Mouse (Mus musculus) 3T3-L1 (cell line): Measurements from ENCODE around the gene Spsb2.
"Not testable (repeated sequence)": the region's sequence is repeated elsewhere in the genome, so short reads cannot be mapped to it uniquely, and the experiment has no call there.

Experiments used
- DNase-seq: peaks from one replicate; pipeline ENCODE4 v3.0.0-alpha.2; 2015; ENCODE audit warnings: low read depth, low spot score

Spsb2 gene

GRCm38 (mm10) chr6:124817125-124817524 is 8.7 kb downstream of the Spsb2 start:
- DNase-seq, result no peak

- DNase-seq, result no peak
These were observed 9.1 kb downstream of the Spsb2 start for GRCm38 (mm10) chr6:124817563-124817962.

DNA sequence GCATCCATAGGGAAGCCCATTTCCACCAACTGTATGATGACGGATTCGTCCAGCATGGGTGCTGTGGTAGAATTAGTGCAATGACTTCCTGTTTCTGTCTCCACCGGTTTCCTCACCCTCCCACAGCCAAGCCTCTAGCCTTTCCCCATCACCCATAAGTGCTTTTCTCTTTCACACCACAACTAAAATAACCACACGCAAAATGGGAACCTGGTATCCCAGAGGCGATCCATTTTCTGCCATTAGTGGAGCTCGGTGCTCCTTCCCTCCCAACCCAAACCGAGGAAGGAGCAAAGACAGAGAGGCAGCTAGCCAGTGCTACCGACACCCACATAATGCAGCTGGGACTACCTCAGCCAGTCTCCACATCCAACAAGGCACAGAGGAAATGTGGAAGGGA is 9.5 kb downstream of the Spsb2 start:
- DNase-seq, result no peak

GRCm38 (mm10) chr6:124820891-124821290 is 12.4 kb downstream of the Spsb2 start:
- DNase-seq, result no peak

DNA sequence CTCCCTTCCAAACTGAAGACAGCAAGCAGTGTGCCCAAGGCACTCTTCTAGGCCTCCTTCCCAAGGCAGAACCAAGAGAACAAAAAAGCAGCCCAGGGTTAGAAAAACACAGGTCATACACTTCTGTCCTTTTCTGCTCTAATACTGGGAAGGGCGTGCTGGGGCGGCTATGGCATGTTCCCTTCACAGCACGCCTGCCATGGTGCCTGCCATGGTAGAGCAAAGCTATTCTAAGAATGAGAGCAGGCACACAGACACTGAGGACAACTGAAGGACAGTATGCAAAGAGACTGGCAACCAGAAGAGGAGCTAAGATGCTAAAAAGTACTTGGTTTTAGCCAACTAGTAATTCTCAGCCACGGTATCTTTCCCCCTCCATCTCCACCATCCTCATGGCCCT is 13.6 kb downstream of the Spsb2 start:
- no peak for DNase-seq

DNA sequence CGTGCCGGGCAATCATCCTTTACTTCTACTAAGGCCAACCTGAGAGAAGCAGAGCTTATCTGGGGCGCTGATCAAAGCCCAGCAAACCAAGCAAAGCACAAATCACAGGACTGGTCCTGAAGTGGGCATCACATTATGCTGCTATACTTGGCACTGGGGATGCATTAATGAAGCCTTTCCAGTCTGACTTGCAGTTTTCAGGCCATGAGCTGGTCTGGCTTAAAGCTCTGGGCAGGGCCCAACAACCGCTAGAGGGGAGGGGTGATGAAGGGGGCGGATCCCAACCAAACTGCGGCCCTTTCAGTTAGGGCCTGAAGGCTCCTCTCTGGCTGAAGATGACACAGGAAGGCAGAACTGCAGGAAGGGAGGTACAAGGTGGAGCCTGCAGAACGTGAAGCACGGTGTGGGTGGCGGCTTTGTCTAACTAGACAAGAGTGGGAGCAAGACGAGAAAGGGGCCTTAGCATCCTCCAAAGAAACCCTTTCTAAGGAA is 19.7 kb downstream of the Spsb2 start:
- DNase-seq, result peak; percentile 95

GRCm38 (mm10) chr6:124828868-124829798 is 20.7 kb downstream of the Spsb2 start, which contains the start of the genes Usp5 and Cdca3:
Gene Usp5 (minus strand): TSS chr6:124829484.
Gene Cdca3 (plus strand): TSS chr6:124829547.
- DNase-seq, result peak; percentile 100

DNA sequence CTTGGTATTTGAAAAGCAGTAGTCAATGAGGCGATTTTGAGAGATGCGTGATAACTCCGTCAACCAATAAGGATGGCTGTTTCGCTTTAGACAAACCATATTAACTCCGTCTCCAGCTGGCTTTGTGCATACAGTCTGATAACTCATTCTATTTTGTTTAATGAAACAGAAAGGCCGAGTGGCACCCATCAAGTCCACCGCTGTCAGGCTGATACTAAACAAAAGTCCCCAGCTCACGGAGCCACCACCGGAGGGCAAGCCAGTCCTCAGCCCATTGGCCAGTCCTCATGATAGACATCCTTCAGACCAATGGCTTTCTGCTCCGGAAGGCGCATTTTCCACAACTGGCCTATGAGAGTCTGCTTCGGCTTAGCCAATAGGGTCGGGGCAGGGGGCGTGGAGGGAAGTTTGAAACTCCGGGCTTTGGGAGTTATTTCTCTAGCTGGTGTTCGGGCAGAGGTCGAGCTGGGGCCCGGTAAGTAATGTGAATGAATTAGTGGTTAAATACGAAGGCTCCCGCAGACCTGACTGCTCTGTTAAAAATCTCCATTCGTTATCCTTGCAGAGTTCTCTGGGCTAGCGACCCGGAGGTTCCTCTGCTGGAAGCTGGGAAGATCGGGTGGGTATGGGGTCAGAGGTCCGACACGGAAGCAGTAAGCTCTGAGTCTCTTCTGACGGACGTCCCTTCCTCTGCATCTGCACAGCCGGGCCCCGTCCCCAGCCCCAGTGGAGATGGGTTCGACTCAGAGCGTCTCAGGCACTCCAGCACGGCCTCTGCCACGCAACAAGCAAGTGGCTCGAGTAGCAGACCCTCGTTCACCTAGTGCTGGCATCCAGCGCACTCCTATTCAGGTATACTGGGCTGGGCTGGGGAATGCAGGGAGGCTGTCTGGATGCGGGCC is 21.6 kb downstream of the Spsb2 start:
- peak; percentile 99 for DNase-seq

DNA sequence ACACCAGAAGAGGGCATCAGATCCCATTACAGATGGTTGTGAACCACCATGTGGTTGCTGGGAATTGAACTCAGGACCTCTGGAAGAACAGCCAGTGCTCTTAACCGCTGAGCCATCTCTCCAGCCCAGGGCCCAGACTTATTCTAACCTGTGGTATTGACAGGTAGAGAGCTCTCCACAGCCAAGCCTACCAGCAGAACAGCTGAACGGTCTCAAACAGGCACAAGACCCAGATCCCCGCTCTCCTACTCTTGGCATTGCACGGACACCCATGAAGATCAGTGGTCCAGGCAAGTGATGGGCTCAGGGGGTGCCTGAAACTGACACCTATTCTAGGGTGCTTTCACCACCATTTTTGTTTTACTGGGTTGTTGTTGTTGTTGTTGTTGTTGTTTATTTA is 22.7 kb downstream of the Spsb2 start:
- DNase-seq, result not testable (repeated sequence)

- no peak for DNase-seq
These were observed 23.2 kb downstream of the Spsb2 start for GRCm38 (mm10) chr6:124831649-124832048.

GRCm38 (mm10) chr6:124834512-124835081 is 26.1 kb downstream of the Spsb2 start:
- no peak for DNase-seq

DNA sequence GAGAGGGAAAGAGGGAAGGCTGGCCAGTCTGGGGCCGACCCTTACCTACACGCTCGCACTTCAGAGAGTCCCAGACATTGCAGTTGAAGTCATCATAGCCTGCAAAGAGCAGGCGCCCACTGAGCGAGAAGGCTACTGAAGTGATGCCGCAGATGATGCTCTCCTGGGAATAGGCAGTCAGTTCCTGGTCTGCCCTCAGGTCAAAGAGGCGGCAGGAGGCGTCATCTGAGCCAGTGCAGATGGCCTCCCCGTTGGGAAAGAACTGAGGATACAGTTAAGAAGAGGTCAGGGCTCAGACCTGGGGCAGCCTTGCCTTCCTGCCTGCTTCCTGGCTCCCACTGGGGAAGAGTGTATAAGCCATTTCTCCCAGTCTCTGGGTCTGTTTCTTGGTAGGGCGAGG is 27.1 kb downstream of the Spsb2 start:
- DNase-seq, result no peak

- no peak for DNase-seq
These were observed 27.9 kb downstream of the Spsb2 start for GRCm38 (mm10) chr6:124836411-124836810.

GRCm38 (mm10) chr6:124839805-124840204 is 31.3 kb downstream of the Spsb2 start:
- no peak for DNase-seq

GRCm38 (mm10) chr6:124840241-124841167 is 32.0 kb downstream of the Spsb2 start, which contains the start of gene Gnb3:
Gene Gnb3 (minus strand): TSS chr6:124840275.
- no peak for DNase-seq

- DNase-seq, result peak; percentile 92
These were observed 38.8 kb downstream of the Spsb2 start for GRCm38 (mm10) chr6:124847305-124847704.

GRCm38 (mm10) chr6:124850535-124850934 is 42.1 kb downstream of the Spsb2 start:
- DNase-seq, result no peak

DNA sequence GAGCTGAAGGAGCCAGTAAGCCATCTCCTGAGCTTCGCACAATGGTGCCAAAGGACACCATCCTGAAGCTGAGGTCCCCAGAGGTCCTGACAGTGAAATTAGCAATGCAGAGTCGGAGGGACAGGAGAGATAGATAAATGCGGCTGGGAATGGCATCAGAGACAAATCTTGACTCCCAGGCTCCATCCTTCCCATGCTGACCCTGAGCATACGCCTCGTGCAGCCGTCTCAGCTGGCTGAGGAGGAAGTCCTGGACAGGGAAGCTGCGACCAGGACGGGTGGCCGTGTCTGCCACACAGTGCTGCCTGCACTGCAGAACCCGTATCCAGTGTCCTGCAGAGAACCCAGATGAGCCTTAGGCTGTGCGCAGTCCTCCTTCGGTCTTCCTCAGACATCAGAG is 46.2 kb downstream of the Spsb2 start:
- DNase-seq, result no peak

GRCm38 (mm10) chr6:124856321-124856720 is 47.9 kb downstream of the Spsb2 start:
- peak; percentile 17 for DNase-seq
